Comparison of ENCODE assay signal across 8 mouse cellular contexts in genomic region chr4:105169093-105169571, GRCm38 (mm10). TPM values are rescaled to one million over a fixed set of nuclear protein-coding genes. Genes with fewer than 3 reads are reported as not detected.
DNase-seq lines count a peak whose midpoint lies in the region; ATAC-seq and TF ChIP-seq lines count a peak whose summit lies in the region.
"Had no signal": no experiment of that assay in that cellular context is flagged by ENCODE, and none has a peak within 500 bp of the region (broad histone marks: within the 10 kb centered on the region; RNA-seq: fewer than 3 reads in every experiment).

No protein-coding gene starts in this region.

- peak overlapping the region; percentile 26; the same call in 1 of the 2 replicates for H3K4me2 ChIP-seq in hindbrain, embryonic 11.5 days (replicated peaks; ENCODE audit: low read depth, low read length)

- no peaks in the 10 kb centered on the region for H3K9me3 ChIP-seq in ES-Bruce4 (replicated peaks; ENCODE audit: control insufficient read depth, insufficient read depth, low read length, poor library complexity, severe bottlenecking)
- no peaks in the 10 kb centered on the region for H3K9me3 ChIP-seq in hindbrain, embryonic 11.5 days (ENCODE audit: control insufficient read depth, low read length)

- H3K4me3 ChIP-seq in ES-Bruce4 (ENCODE audit: low read depth, low read length) = no peak overlapping the region
- no peak overlapping the region for H3K4me3 ChIP-seq in hindbrain, embryonic 11.5 days (ENCODE audit: low read depth, low read length)

- DNase-seq in Muller cell, postnatal 12 days (ENCODE audit: inconsistent ontology term) = peak; percentile 69
- DNase-seq in hindbrain, embryonic 11.5 days (ENCODE audit: low spot score) = peak; percentile 49
- no peak for DNase-seq in frontal cortex, adult 2 months (ENCODE audit: extremely low spot score in 1 of 2, low spot score in 1 of 2)
- DNase-seq in heart, adult 18-20 months = no peak
- DNase-seq: cerebellum, postnatal 14 days had no signal

- peaks cover 3% of the 10 kb centered on the region for H3K4me1 ChIP-seq in ES-Bruce4 (ENCODE audit: control insufficient read depth, insufficient read depth, low read length)
- H3K4me1 ChIP-seq in hindbrain, embryonic 11.5 days (replicated peaks; ENCODE audit: control insufficient read depth, insufficient read depth, low read length) = peaks cover 15% of the 10 kb centered on the region

- H3K9ac ChIP-seq in ES-Bruce4 (ENCODE audit: low read depth, poor library complexity, severe bottlenecking) = no peak overlapping the region
- H3K9ac ChIP-seq in hindbrain, embryonic 11.5 days (ENCODE audit: low read depth, low read length) = no peak overlapping the region

- H3K36me3 ChIP-seq in ES-Bruce4 (ENCODE audit: control insufficient read depth, insufficient read depth, low read length, poor library complexity, severe bottlenecking) = no peaks in the 10 kb centered on the region; the same call in 1 of the 2 replicates
- H3K36me3 ChIP-seq in hindbrain, embryonic 11.5 days (ENCODE audit: control insufficient read depth, insufficient read depth, low read length) = no peaks in the 10 kb centered on the region

- 24% methylated on average over 7 of the region's 7 CpGs for WGBS in hindbrain, embryonic 11.5 days

- TF ChIP-seq EP300 in ES-Bruce4 (IDR thresholded peaks at IDR 0.05; ENCODE audit: insufficient read depth, low read depth, low read length) = no peak

- ATAC-seq in hindbrain, embryonic 11.5 days (ENCODE audit: low FRiP score) = peak; percentile 44
- ATAC-seq in megakaryocyte progenitor cell, adult 5-6 weeks (replicated peaks; ENCODE audit: poor library complexity) = peak; percentile 45
- ATAC-seq in activated CD4-positive, CD25-positive, alpha-beta regulatory T cell, adult 4 months = no peak

- no peaks in the 10 kb centered on the region for H3K27me3 ChIP-seq in ES-Bruce4 (ENCODE audit: control insufficient read depth, insufficient read depth, low read length, poor library complexity, severe bottlenecking)
- H3K27me3 ChIP-seq in hindbrain, embryonic 11.5 days (ENCODE audit: control insufficient read depth, insufficient read depth, low read length) = no peaks in the 10 kb centered on the region

- TF ChIP-seq CTCF in ES-Bruce4 (IDR thresholded peaks at IDR 0.05; ENCODE audit: low read depth, low read length) = no peak

- TF ChIP-seq POLR2A in ES-Bruce4 (IDR thresholded peaks at IDR 0.05; ENCODE audit: insufficient read depth, low read length) = no peak

- peak overlapping the region; percentile 91 for H3K27ac ChIP-seq in ES-Bruce4 (ENCODE audit: insufficient read depth, low read length)
- H3K27ac ChIP-seq in hindbrain, embryonic 11.5 days (ENCODE audit: low read depth, low read length) = peak overlapping the region; percentile 85

RNA-seq across cellular contexts. Expression of gene Plpp3, which starts 12.0 kb away (rescaled TPM):
- polyA plus RNA-seq in ES-Bruce4 (2011; ENCODE audit: insufficient read depth, insufficient read length, low read depth, missing spikeins) = 16.1 and 17.5 TPM in 2 replicates
- polyA plus RNA-seq in hindbrain, embryonic 11.5 days (2014; fragmentation: Nextera tagmentation; extraction: Ambion mirVana) = 51.1 and 52.7 TPM in 2 replicates
- 0.34 TPM in 1 of 2 replicates, not detected in the other for total RNA-seq in megakaryocyte progenitor cell, adult 5-6 weeks (2015)
- 0.14 TPM in 1 of 2 replicates, not detected in the other for total RNA-seq in megakaryocyte progenitor cell, adult 5-6 weeks (2017)
- not detected for polyA plus RNA-seq in activated CD4-positive, CD25-positive, alpha-beta regulatory T cell, adult 4 months (2017; shearing (Covaris generic))
- polyA plus RNA-seq in frontal cortex, adult 2 months (2012; rRNA removed) = 200 and 237 TPM in 2 replicates
- 10 to 100 TPM; 56.4 to 57.5 TPM for total RNA-seq in heart, adult 18-20 months (2021)

RNA-seq across cellular contexts. Expression of gene Prkaa2, which starts 59.4 kb away (rescaled TPM):
- 12.3 and 14.0 TPM in 2 replicates for polyA plus RNA-seq in ES-Bruce4 (2011; ENCODE audit: insufficient read depth, insufficient read length, low read depth, missing spikeins)
- 5.0 TPM in 2 replicates for polyA plus RNA-seq in hindbrain, embryonic 11.5 days (2014; fragmentation: Nextera tagmentation; extraction: Ambion mirVana)
- total RNA-seq in megakaryocyte progenitor cell, adult 5-6 weeks (2015) = 0.20 and 0.42 TPM in 2 replicates
- total RNA-seq in megakaryocyte progenitor cell, adult 5-6 weeks (2017) = 0.03 TPM in 1 of 2 replicates, not detected in the other
- polyA plus RNA-seq in activated CD4-positive, CD25-positive, alpha-beta regulatory T cell, adult 4 months (2017; shearing (Covaris generic)) = under 1 TPM in 1 of 2 experiments, not detected in 1; 0.07 TPM
- polyA plus RNA-seq in frontal cortex, adult 2 months (2012; rRNA removed) = 9.6 and 11.5 TPM in 2 replicates
- 10 to 100 TPM; 80.1 to 83.8 TPM for total RNA-seq in heart, adult 18-20 months (2021)

Comparison
In these comparisons a context has a peak if more than half of its experiments do, and no peak if none do; other contexts are left out.
1. DNase-seq: peak in Muller cell, postnatal 12 days (single experiment) and hindbrain, embryonic 11.5 days (single experiment); none in frontal cortex, adult 2 months (0 of 2) and heart, adult 18-20 months (0 of 2).
2. RNA of gene Plpp3, which starts 12.0 kb away (polyA plus RNA-seq): 200 to 237 TPM in frontal cortex, adult 2 months, 51.1 to 52.7 TPM in hindbrain, embryonic 11.5 days and 16.1 to 17.5 TPM in ES-Bruce4; not detected in activated CD4-positive, CD25-positive, alpha-beta regulatory T cell, adult 4 months; every median in the first group is over 10 times any median in the second.